Mouse (Mus musculus) thymus, adult 2 months (tissue): Measurements from ENCODE around the gene Rnf212b. TPM values are rescaled to one million over a fixed set of nuclear protein-coding genes. Genes with fewer than 3 reads are reported as not detected.
"Not testable (repeated sequence)": the region's sequence is repeated elsewhere in the genome, so short reads cannot be mapped to it uniquely, and the experiment has no call there.

ENCODE experiments used
- DNase-seq: peaks from one replicate; pipeline ENCODE4 v3.0.0; 2021
- H3K27ac ChIP-seq: fragments of 200-500 bp; 2 replicates; pipeline ENCODE4 v1.5.1; 2012; ENCODE audit warnings: low read length, control low read depth; ENCODE audit not compliant: control insufficient read depth, insufficient read depth
- H3K27me3 ChIP-seq: fragments of 200-500 bp; 2 replicates; pipeline ENCODE4 v1.6.1; 2012; ENCODE audit warnings: mild to moderate bottlenecking, low read length, moderate library complexity, mixed read lengths; ENCODE audit not compliant: control insufficient read depth, insufficient read depth
- H3K36me3 ChIP-seq: fragments of 200-500 bp; 2 replicates; pipeline ENCODE4 v1.6.1; 2012; ENCODE audit warnings: mild to moderate bottlenecking, low read length, moderate library complexity; ENCODE audit not compliant: control insufficient read depth, insufficient read depth
- H3K4me1 ChIP-seq: fragments of 200-500 bp; replicated peaks from 2 replicates; pipeline ENCODE4 v1.6.1; 2012; ENCODE audit warnings: low read length; ENCODE audit not compliant: control insufficient read depth, insufficient read depth
- H3K4me3 ChIP-seq: fragments of 200-500 bp; 2 replicates; pipeline ENCODE4 v1.5.1; 2012; ENCODE audit warnings: mild to moderate bottlenecking, low read length, control low read depth, moderate library complexity; ENCODE audit not compliant: control insufficient read depth, insufficient read depth
- CTCF ChIP-seq: fragments of 200-500 bp; IDR thresholded peaks from 2 replicates; pipeline ENCODE4 v1.5.1; 2012; ENCODE audit warnings: mild to moderate bottlenecking, control low read depth, low read length, moderate library complexity, borderline replicate concordance; ENCODE audit not compliant: control insufficient read depth, poor library complexity, insufficient read depth; ENCODE audit errors: extremely low read depth
- POLR2A ChIP-seq: fragments of 200-500 bp; IDR thresholded peaks from 2 replicates; pipeline ENCODE4 v1.6.1; 2012; ENCODE audit warnings: mild to moderate bottlenecking, low read length, control low read depth, moderate library complexity; ENCODE audit not compliant: control insufficient read depth, poor library complexity, insufficient read depth; ENCODE audit errors: extremely low read depth
- WGBS: fragments of 180-500 bp; shearing (Covaris S2); methylation state at CpG from one replicate; pipeline ENCODE4 v1.1.7; 2018; 5-methylcytosine and 5-hydroxymethylcytosine counted together
- polyA plus RNA-seq: library from polyadenylated mRNA; depleted of rRNA; stranded (reverse); fragments of >200 nt; gene quantifications from 2 replicates; pipeline ENCODE4 v1.2.3, GENCODE M21; 2012; rRNA removed

Gene Rnf212b
- polyA plus RNA-seq: 0.15 TPM in 1 of 2 replicates, not detected in the other

GRCm38 (mm10) chr14:54813991-54814390 lies at the start of gene Rnf212b:
Gene Rnf212b, plus strand, starts transcription at chr14:54814141.
- Histone ChIP-seq H3K36me3 (no peaks in the 10 kb centered on the region), H3K4me1 (no peaks in the 10 kb centered on the region), H3K27ac (no peak within 1 kb of the TSS), H3K4me3 (no peak within 1 kb of the TSS), H3K27me3 (no peaks in the 10 kb centered on the region)
- TF ChIP-seq CTCF: no peak
- no peak for TF ChIP-seq POLR2A
- DNase-seq: no peak
- 94% methylated on average over 29 of the region's 29 CpGs for WGBS

- not testable (repeated sequence) for H3K4me3 ChIP-seq, H3K27ac ChIP-seq, DNase-seq, H3K4me1 ChIP-seq, H3K36me3 ChIP-seq, H3K27me3 ChIP-seq
- 97% methylated on average over 7 of the region's 7 CpGs for WGBS
Observed at GRCm38 (mm10) chr14:54766937-54767336, 47.0 kb upstream of the Rnf212b start.

- WGBS: 78% methylated on average over 10 of the region's 10 CpGs
- TF ChIP-seq POLR2A (no peak), CTCF (no peak)
- Histone ChIP-seq H3K4me3 (no peak overlapping the region), H3K27me3 (no peaks in the 10 kb centered on the region), H3K4me1 (no peaks in the 10 kb centered on the region), H3K27ac (no peak overlapping the region), H3K36me3 (no peaks in the 10 kb centered on the region)
- no peak for DNase-seq
Observed at GRCm38 (mm10) chr14:54768314-54769067, 45.5 kb upstream of the Rnf212b start.

GRCm38 (mm10) chr14:54769068-54769425 lies 44.9 kb upstream of the Rnf212b start:
- no peak overlapping the region for H3K27ac ChIP-seq
- no peak overlapping the region for H3K4me3 ChIP-seq
- no peaks in the 10 kb centered on the region for H3K27me3 ChIP-seq
- WGBS: 97% methylated on average over 5 of the region's 5 CpGs
- TF ChIP-seq POLR2A (no peak), CTCF (no peak)
- H3K36me3 ChIP-seq: no peaks in the 10 kb centered on the region
- no peak for DNase-seq
- no peaks in the 10 kb centered on the region for H3K4me1 ChIP-seq

- TF ChIP-seq POLR2A: no peak
- TF ChIP-seq CTCF: no peak
- WGBS: 96% methylated on average over 5 of the region's 5 CpGs
- H3K27me3 ChIP-seq: no peaks in the 10 kb centered on the region
Observed at GRCm38 (mm10) chr14:54770373-54770772, 43.6 kb upstream of the Rnf212b start.

GRCm38 (mm10) chr14:54772333-54772856 lies 41.5 kb upstream of the Rnf212b start:
- TF ChIP-seq CTCF (no peak), POLR2A (no peak)
- 94% methylated on average over 20 of the region's 20 CpGs for WGBS
- no peaks in the 10 kb centered on the region for H3K36me3 ChIP-seq
- H3K27ac ChIP-seq: no peak overlapping the region
- H3K4me3 ChIP-seq: no peak overlapping the region
- no peaks in the 10 kb centered on the region for H3K27me3 ChIP-seq
- H3K4me1 ChIP-seq: no peaks in the 10 kb centered on the region
- DNase-seq: no peak

More at GRCm38 (mm10) chr14:54770373-54770772, 43.6 kb upstream of the Rnf212b start:
- Histone ChIP-seq H3K27ac (no peak overlapping the region), H3K4me1 (no peaks in the 10 kb centered on the region), H3K36me3 (no peaks in the 10 kb centered on the region), H3K4me3 (no peak overlapping the region)
- no peak for DNase-seq
